Mouse (Mus musculus) lung, postnatal 4 days (tissue): ENCODE measurements around the gene Col25a1.

Source experiments
- DNase-seq, 2 experiments: peaks; one replicate each; pipeline ENCODE4 v3.0.0; 2021

Gene Col25a1

DNA sequence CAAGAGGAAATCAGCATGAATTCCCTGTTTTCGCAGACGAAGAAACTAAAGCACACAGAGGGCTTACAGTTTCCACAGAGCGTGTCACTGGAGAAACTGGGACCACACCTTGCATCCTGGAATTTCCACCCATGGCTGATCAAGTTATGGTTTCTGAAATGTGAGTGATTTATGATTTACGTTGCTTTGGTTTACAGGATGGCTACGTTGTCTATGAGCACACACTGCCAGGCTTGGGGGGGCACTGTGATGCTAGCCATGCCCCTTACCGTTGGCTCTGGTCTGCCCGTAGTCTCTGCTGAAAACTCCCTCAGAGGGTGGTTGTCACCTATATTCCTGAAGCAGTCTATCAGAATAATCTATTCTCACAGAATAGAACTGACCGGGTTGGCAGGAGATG is at the start of gene Col25a1:
Col25a1 (plus strand) TSS at position 301 of the 400 bp plus-strand sequence.
- no peak for DNase-seq

DNA sequence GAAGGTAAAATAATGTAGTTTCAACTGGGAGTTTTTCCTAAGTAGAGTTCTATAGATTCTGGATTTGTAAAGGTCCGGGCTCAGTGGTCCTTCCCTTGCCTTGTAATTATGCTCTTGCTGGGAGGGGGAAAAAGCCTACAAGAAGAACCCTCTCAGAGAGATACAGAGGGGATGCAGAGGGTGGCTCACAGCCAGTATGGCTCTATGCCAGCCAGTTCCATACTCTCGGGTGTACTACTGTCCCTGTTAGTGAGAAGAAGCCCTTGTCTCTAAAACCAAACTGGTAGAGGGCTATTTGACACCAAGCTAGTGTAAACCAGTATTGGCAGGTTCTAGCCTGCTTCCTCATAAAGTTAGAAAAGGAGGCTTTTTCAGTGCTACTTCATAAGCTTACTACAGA is 48.0 kb upstream of the Col25a1 start:
- DNase-seq: no peak

GRCm38 (mm10) chr3:130086372-130087080 is 44.8 kb upstream of the Col25a1 start:
- DNase-seq: peak; percentile 60 to 82

GRCm38 (mm10) chr3:130087466-130087865 is 43.8 kb upstream of the Col25a1 start:
- DNase-seq: no peak

GRCm38 (mm10) chr3:130088654-130089053 is 42.6 kb upstream of the Col25a1 start:
- DNase-seq: no peak

GRCm38 (mm10) chr3:130090460-130090859 is 40.8 kb upstream of the Col25a1 start:
- DNase-seq: no peak

DNA sequence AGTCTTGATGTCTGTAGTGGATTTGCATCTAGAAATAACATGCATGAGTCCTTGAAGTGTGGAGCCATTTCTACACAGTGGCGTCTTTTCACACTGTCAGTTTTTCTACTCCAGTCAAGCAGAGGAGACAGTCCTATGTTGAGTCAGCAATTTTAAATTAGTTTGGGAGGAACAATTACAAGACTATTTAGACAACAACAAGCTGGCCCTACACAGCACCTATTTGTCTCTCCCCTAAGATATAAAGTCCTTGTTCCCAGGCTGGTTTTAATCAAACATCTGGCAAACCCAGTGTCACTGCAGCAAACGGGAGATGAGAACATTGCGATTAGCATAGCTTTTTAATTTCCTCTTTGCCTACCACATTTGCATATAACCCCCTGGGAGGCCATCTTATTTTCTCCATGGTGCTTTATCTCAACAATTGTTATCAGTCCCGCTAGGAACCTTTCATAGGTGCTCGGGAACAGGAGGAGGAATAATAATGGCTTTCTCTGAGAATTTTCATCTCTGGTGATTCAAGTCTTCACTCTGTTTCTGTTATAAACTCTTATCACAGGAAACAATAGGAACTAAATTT is 37.1 kb upstream of the Col25a1 start:
- DNase-seq: no peak

GRCm38 (mm10) chr3:130095160-130095781 is 36.0 kb upstream of the Col25a1 start:
- peak in 1 of 2 experiments; percentile 49 for DNase-seq

- DNase-seq: no peak
Measured at GRCm38 (mm10) chr3:130103486-130103885, 27.8 kb upstream of the Col25a1 start.

DNA sequence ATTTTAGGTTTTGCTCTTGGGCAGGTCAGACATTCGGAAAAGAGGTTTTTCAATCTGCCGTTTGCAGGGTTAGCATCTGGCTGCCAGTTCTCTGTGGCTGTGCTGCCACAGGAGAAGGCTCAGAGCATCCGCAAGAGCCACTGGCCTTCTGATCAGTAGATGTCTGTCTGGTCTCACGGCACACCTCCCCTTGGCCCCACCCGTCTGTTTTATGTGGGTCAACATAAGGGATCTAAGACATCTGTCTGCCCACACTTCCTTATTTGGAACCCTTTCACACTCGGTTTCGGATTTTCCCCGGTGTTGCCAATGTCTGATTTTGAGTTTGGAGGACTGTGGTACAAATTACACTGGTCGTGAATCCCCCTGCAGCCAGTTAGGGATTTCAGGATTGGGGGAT is 26.8 kb upstream of the Col25a1 start:
- DNase-seq: peak in 1 of 2 experiments; percentile 37

DNA sequence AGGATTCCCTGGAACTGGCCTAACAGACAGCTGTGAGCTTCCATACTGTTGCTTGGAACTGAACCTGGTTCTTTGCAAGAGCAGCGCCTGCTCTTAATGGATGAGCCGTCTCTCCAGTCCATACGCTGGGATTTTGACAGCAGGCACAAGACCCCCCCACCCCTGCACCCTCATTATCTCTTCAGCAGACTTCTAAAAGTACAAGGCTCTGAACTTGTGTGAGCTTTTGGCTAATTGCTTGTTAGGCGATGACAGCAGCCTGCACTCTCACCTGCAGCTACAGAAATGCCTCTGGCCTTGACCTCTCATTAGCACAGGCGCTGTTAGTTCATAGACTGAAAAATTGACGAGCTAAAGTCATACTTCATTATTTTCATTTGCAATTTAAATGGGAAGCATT is 14.4 kb upstream of the Col25a1 start:
- no peak for DNase-seq

DNA sequence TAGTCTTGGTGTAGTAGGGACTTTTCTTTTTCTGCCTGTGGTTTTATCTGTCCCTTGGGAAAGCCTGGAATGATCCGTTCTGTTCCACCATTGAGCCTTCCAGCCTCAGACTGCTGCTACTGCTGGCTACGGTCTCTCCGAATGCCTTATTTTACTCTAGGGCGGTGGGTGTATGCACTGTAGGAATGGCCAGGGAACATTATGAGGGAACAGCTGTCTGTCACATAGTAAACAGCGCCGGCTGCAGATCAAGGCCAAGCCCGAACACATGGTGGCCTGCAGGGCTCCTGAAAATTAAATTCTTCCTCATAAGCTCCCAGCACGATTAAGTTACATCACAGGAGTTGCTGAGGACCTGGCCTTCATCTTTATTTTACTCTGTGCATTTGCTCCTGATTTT is 3.5 kb upstream of the Col25a1 start:
- no peak for DNase-seq

- DNase-seq: no peak
Measured at GRCm38 (mm10) chr3:130128564-130128963, 2.7 kb upstream of the Col25a1 start.

DNA sequence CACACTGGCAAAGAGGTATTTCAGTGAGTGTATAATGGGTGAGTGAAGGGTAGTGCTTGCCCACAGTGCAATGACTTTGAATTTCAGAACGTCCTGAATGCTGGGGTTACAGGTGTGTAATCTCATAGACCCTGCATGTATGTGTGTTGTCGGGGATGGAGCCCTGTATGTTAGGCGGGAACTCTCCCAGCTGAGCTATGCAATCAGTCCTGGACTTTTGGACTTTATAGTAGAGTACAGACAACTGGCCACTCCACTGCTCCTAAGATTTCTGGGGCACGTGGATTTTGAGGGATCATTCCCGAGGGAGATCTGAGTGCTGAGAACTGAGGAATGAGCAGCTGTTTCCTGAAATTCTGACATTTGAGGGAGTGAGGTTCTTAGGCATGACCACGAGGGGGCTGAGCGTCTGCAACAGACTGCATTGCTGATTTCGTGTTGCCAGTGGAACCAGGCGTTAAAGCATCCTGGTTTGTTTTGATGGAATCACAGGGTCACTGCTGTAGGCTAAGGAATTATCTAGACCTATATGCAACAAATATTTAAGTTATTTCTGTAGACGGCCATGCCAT is 1.6 kb upstream of the Col25a1 start:
- no peak for DNase-seq

GRCm38 (mm10) chr3:130137204-130137603 is 5.9 kb downstream of the Col25a1 start:
- no peak for DNase-seq

DNA sequence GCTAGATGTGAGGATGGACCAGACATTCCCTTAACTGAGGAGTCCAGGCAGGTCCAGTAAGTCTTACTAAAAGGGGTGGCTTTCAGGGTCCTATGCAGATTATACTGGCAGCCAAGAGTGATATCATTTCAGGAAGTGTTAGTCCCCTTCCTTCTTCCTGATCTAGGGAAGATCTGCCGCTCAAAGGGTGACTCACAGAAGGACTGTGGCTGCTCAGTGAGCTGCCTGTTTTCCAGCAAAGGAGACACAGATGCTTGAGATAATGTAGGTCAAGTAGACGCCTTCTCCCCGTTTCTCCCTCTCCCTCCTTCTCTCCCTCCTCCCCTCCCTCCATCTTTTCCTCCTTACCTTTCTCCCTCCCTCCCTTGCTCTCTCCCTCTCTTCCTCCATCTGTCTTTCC is 6.3 kb downstream of the Col25a1 start:
- no peak for DNase-seq

- no peak for DNase-seq
Measured at GRCm38 (mm10) chr3:130145874-130146273, 14.6 kb downstream of the Col25a1 start.

DNA sequence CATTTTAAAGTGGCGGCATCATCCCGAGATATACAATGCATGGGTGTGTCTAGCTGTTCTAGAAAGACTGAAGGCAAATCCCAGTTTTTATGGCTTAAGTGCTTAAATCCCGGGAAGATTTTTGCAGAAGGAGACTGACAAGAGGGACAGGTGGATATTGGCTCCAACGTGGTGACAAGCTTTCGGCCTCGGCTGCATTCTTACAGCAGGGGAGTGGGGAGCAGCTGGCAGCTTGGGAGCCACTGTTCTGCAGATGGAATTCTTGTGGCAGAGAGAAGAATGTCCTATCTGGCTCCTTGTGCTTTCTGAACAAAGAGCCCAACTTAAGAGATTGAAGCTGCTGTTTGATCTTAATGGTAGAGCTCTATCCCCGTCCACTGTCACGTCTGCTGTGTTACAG is 16.5 kb downstream of the Col25a1 start:
- DNase-seq: no peak

DNA sequence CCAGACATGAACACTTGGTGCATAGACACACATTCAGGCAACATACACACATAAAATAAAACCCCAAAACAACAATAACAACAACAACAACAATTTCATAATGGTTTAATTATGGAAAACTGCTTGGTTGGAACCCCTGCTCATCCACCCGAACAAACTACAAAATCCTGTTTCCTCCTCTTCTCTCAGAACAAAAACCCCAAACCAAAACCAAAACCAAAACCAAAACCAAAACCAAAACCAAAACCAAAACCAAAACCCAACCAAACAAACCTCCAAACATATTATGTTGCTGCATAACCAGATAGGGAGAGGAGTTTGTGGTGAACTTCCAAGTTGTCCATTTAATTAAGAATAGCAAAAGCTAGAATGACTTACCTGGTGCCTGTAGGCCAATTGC is 17.9 kb downstream of the Col25a1 start:
- no peak for DNase-seq

- no peak for DNase-seq
Measured at GRCm38 (mm10) chr3:130153117-130153516, 21.8 kb downstream of the Col25a1 start.

DNA sequence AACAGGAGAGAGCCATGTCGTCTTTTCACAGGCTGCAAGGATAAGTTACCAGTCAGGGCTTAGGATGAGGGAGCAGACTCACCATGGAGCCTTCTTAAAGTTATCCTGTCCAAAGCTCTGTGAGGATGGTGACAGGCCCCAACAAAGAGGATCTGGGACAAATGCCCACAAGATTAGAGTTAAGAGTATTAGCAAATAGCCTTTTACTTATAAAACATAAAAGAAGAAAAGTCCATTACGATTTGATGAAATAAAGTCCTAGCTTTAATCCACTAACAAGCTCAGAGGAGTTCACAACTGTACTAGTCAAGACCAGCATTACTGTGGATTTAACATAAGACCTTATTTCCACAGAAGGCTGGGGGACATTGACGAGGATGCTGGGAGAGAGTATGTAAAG is 26.2 kb downstream of the Col25a1 start:
- DNase-seq: no peak

DNA sequence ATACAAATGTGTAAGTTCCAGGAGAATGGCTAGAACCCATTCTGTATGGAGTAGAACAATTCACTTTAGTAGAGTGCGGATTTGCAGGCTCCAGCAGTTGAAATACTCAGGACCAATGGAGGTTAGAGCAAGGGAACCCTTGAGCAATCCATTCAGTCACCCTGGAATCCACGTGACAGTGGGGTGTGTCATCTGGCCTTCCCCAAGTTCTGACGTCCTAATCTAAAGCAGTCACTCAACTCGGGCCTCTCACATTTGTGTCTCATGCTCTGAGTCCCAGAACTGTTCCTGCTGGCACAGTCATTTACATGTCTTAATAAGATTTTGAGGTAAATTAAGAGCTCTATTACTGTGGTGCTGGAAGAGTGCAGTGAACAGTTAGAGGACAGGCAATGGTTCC is 28.6 kb downstream of the Col25a1 start:
- no peak for DNase-seq

- no peak for DNase-seq
Measured at GRCm38 (mm10) chr3:130160902-130161301, 29.6 kb downstream of the Col25a1 start.

DNA sequence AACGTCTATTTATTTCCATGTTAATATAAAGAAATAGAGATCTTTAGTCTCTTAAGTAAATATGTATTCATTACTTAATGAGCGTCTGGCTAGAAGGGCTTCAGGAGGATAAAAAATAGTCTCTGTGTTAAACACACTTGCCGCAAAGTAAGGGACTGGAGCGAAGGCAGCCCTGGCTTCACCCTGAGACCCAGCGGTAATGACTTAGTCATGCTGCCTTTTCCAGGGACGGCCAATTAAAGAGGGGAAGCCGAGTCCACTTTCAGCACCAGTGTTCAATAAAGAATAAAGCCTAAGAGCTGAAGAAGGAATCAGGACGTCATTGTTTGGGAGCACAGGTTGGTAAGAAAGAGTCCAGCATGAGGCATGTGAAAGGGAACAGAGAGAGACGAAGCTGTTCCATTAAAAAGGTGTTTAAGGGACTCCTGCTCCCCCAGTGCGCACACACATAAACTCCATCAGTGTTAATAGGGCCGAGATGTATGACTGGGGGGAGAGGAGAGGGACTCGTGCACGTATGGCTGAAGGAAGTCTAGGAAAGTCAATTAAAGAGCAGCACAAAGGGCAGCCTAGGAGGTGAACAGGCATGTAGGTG is 30.1 kb downstream of the Col25a1 start:
- DNase-seq: no peak
